Mouse (Mus musculus): ENCODE measurements around the gene BC048679.

DNA sequence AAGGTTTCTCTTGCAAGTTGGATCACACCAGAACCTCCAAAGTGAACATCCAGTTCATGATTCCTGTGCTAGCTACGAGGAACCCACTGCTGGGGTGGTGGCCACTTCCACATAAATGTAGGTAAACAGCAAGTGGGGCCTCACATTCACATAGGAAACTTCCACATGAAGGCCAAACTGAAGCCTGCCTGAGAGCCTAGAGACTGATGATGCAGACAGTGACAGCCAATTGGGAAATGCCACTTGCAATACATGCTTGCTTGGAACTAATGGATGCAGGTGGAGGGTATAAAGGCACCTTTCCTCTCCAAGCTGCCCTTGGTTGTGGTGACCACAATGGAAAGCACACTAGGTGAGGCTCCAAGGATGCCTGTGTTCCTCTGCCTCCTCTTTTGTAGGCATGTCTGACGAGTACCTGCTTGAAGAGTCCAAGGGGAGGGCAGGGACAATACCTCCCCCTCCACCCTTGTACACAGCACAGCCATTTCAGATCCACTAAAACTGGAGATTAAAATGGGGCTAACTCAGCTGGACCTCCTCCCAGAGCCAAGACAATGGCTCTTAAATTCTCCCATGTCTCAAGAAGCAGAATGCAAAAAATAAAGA lies 40.1 kb upstream of the BC048679 start:
- TF ChIP-seq CTCF (IDR thresholded peaks at IDR 0.05; ENCODE audit: insufficient read depth, low read depth, low read length): no peak
- TF ChIP-seq POLR2A (IDR thresholded peaks at IDR 0.05; ENCODE audit: insufficient read depth, low read depth, low read length): no peak

Measured in olfactory bulb, adult 2 months (tissue).